Mouse (Mus musculus) hindbrain, embryonic 13.5 days (tissue): ENCODE results near the gene Ccdc167. TPM values are rescaled to one million over a fixed set of nuclear protein-coding genes. Genes with fewer than 3 reads are reported as not detected.
A peak's percentile ranks its signal among the peaks of the same experiment; 100 is the strongest.

Experiments used
- ATAC-seq: fragments of 200-750 bp; cut with Nextera tagmentation; 2 replicates; pipeline ENCODE4 v1.8.0; 2017; ENCODE audit warnings: moderate TSS enrichment; ENCODE audit not compliant: low FRiP score
- H3K27ac ChIP-seq: fragments of 300-500 bp; sonication (generic); 2 replicates; pipeline ENCODE4 v1.5.1; 2015; ENCODE audit warnings: inconsistent platforms, mild to moderate bottlenecking, moderate library complexity
- H3K27me3 ChIP-seq: fragments of 300-500 bp; sonication (generic); 2 replicates; pipeline ENCODE4 v1.6.1; 2015; ENCODE audit warnings: mild to moderate bottlenecking, inconsistent platforms
- H3K36me3 ChIP-seq: fragments of 300-500 bp; sonication (generic); 2 replicates; pipeline ENCODE4 v1.6.1; 2015; ENCODE audit warnings: mild to moderate bottlenecking, inconsistent platforms
- H3K4me1 ChIP-seq: fragments of 300-500 bp; sonication (generic); replicated peaks from 2 replicates; pipeline ENCODE4 v1.6.1; 2015; ENCODE audit warnings: inconsistent platforms
- H3K4me2 ChIP-seq: fragments of 300-500 bp; sonication (generic); 2 replicates; pipeline ENCODE4 v1.6.1; 2015; ENCODE audit warnings: inconsistent platforms, mild to moderate bottlenecking, moderate library complexity
- H3K4me3 ChIP-seq: fragments of 300-500 bp; sonication (generic); 2 replicates; pipeline ENCODE4 v1.5.1; 2015; ENCODE audit warnings: mild to moderate bottlenecking, inconsistent platforms
- H3K9ac ChIP-seq: fragments of 300-500 bp; sonication (generic); 2 replicates; pipeline ENCODE4 v1.6.1; 2015; ENCODE audit warnings: mild to moderate bottlenecking, inconsistent platforms
- H3K9me3 ChIP-seq: fragments of 300-500 bp; sonication (generic); 2 replicates; pipeline ENCODE4 v1.6.1; 2016; ENCODE audit warnings: inconsistent platforms
- WGBS: fragments of 180-500 bp; shearing (Covaris S2); methylation state at CpG from one replicate; pipeline ENCODE4 v1.1.7; 2015; 5-methylcytosine and 5-hydroxymethylcytosine counted together
- polyA plus RNA-seq: library from polyadenylated mRNA; unstranded; fragments of >200 nt; fragmentation: Nextera tagmentation; extraction: Ambion mirVana; gene quantifications from 2 replicates; pipeline ENCODE4 v1.2.1, GENCODE M21; 2015

The Ccdc167 gene
- polyA plus RNA-seq, 1 experiment from 2014 or later = 13.4 TPM

GRCm38 (mm10) chr17:29694516-29694915 lies 22.3 kb downstream of the Ccdc167 start:
- Histone ChIP-seq H3K27me3 (no peaks in the 10 kb centered on the region), H3K4me1 (no peaks in the 10 kb centered on the region), H3K9ac (no peak overlapping the region), H3K4me3 (no peak overlapping the region), H3K36me3 (peaks cover 80% of the 10 kb centered on the region), H3K4me2 (no peak overlapping the region), H3K9me3 (no peaks in the 10 kb centered on the region), H3K27ac (no peak overlapping the region)
- WGBS = 86% methylated on average over 4 of the region's 4 CpGs
- no peak for ATAC-seq

- no peaks in the 10 kb centered on the region for H3K9me3 ChIP-seq
Measured at GRCm38 (mm10) chr17:29693571-29693970, 23.3 kb downstream of the Ccdc167 start.

GRCm38 (mm10) chr17:29692827-29693226 lies 24.0 kb downstream of the Ccdc167 start:
- no peaks in the 10 kb centered on the region for H3K27me3 ChIP-seq
- H3K4me1 ChIP-seq = no peaks in the 10 kb centered on the region
- H3K36me3 ChIP-seq = peaks cover 74% of the 10 kb centered on the region
- 90% methylated on average over 2 of the region's 2 CpGs for whole genome bisulfite sequencing
- no peak overlapping the region for H3K4me3 ChIP-seq
- H3K27ac ChIP-seq = no peak overlapping the region
- H3K9me3 ChIP-seq = no peaks in the 10 kb centered on the region
- no peak overlapping the region for H3K9ac ChIP-seq
- H3K4me2 ChIP-seq = no peak overlapping the region
- ATAC-seq = no peak

More at GRCm38 (mm10) chr17:29693571-29693970, 23.3 kb downstream of the Ccdc167 start:
- Histone ChIP-seq H3K36me3 (peaks cover 75% of the 10 kb centered on the region), H3K4me3 (no peak overlapping the region), H3K4me2 (no peak overlapping the region), H3K27ac (no peak overlapping the region), H3K9ac (no peak overlapping the region), H3K27me3 (no peaks in the 10 kb centered on the region), H3K4me1 (no peaks in the 10 kb centered on the region)
- ATAC-seq = no peak
- WGBS = 80% methylated on average over 2 of the region's 2 CpGs

- no peaks in the 10 kb centered on the region for H3K9me3 ChIP-seq
- no peak overlapping the region for H3K9ac ChIP-seq
- peaks cover 78% of the 10 kb centered on the region for H3K36me3 ChIP-seq
- no peak for ATAC-seq
- H3K27ac ChIP-seq = no peak overlapping the region
- no peak overlapping the region for H3K4me3 ChIP-seq
- H3K4me1 ChIP-seq = no peaks in the 10 kb centered on the region
- H3K27me3 ChIP-seq = no peaks in the 10 kb centered on the region
- no peak overlapping the region for H3K4me2 ChIP-seq
- WGBS = 91% methylated on average over 6 of the region's 6 CpGs
Measured at GRCm38 (mm10) chr17:29690257-29690656, 26.6 kb downstream of the Ccdc167 start.

- no peaks in the 10 kb centered on the region for H3K4me1 ChIP-seq
- 94% methylated on average over 10 of the region's 10 CpGs for WGBS
- H3K27ac ChIP-seq = no peak overlapping the region
- H3K4me2 ChIP-seq = no peak overlapping the region
- ATAC-seq = no peak
- peaks cover 78% of the 10 kb centered on the region for H3K36me3 ChIP-seq
- H3K4me3 ChIP-seq = no peak overlapping the region
- no peaks in the 10 kb centered on the region for H3K9me3 ChIP-seq
- H3K9ac ChIP-seq = no peak overlapping the region
- no peaks in the 10 kb centered on the region for H3K27me3 ChIP-seq
Measured at GRCm38 (mm10) chr17:29688610-29689009, 28.2 kb downstream of the Ccdc167 start.

- Histone ChIP-seq H3K4me2 (no peak overlapping the region), H3K27me3 (no peaks in the 10 kb centered on the region), H3K4me3 (no peak overlapping the region), H3K4me1 (0 out of 2 replicates have a peak, but pooled peaks cover 3% of the 10 kb centered on the region), H3K9ac (no peak overlapping the region), H3K36me3 (peaks cover 88% of the 10 kb centered on the region), H3K9me3 (no peaks in the 10 kb centered on the region), H3K27ac (peak overlapping the region; percentile 40; the same call in 1 of the 2 replicates)
- ATAC-seq = no peak
- WGBS = 77% methylated on average over 6 of the region's 6 CpGs
Measured at GRCm38 (mm10) chr17:29687373-29687772, 29.5 kb downstream of the Ccdc167 start.

- Histone ChIP-seq H3K36me3 (peaks cover 92% of the 10 kb centered on the region), H3K4me1 (0 out of 2 replicates have a peak, but pooled peaks cover 3% of the 10 kb centered on the region), H3K27me3 (no peaks in the 10 kb centered on the region), H3K9ac (no peak overlapping the region), H3K4me3 (no peak overlapping the region), H3K4me2 (no peak overlapping the region), H3K27ac (no peak overlapping the region), H3K9me3 (no peaks in the 10 kb centered on the region)
- WGBS = 96% methylated on average over 5 of the region's 5 CpGs
- no peak for ATAC-seq
Measured at GRCm38 (mm10) chr17:29686771-29687170, 30.1 kb downstream of the Ccdc167 start.

GRCm38 (mm10) chr17:29684275-29684674 lies 32.6 kb downstream of the Ccdc167 start:
- Histone ChIP-seq H3K4me3 (no peak overlapping the region), H3K4me1 (0 out of 2 replicates have a peak, but pooled peaks cover 13% of the 10 kb centered on the region), H3K27ac (no peak overlapping the region), H3K9ac (no peak overlapping the region), H3K4me2 (no peak overlapping the region), H3K27me3 (no peaks in the 10 kb centered on the region), H3K9me3 (no peaks in the 10 kb centered on the region), H3K36me3 (peaks cover 92% of the 10 kb centered on the region)
- ATAC-seq = no peak
- WGBS = 95% methylated on average over 4 of the region's 4 CpGs

GRCm38 (mm10) chr17:29683127-29683526 lies 33.7 kb downstream of the Ccdc167 start:
- no peak for ATAC-seq

GRCm38 (mm10) chr17:29682261-29682660 lies 34.6 kb downstream of the Ccdc167 start:
- ATAC-seq = no peak
- H3K36me3 ChIP-seq = peaks cover 96% of the 10 kb centered on the region

More at GRCm38 (mm10) chr17:29683127-29683526, 33.7 kb downstream of the Ccdc167 start:
- Histone ChIP-seq H3K4me1 (0 out of 2 replicates have a peak, but pooled peaks cover 13% of the 10 kb centered on the region), H3K9ac (no peak overlapping the region), H3K36me3 (peaks cover 95% of the 10 kb centered on the region), H3K27me3 (no peaks in the 10 kb centered on the region), H3K27ac (no peak overlapping the region), H3K9me3 (no peaks in the 10 kb centered on the region), H3K4me2 (no peak overlapping the region), H3K4me3 (no peak overlapping the region)
- 73% methylated on average over 2 of the region's 2 CpGs for WGBS

GRCm38 (mm10) chr17:29681669-29682068 lies 35.2 kb downstream of the Ccdc167 start:
- H3K27me3 ChIP-seq = no peaks in the 10 kb centered on the region
- H3K4me1 ChIP-seq = 0 out of 2 replicates have a peak, but pooled peaks cover 13% of the 10 kb centered on the region
- WGBS = 96% methylated on average over 9 of the region's 9 CpGs
- H3K36me3 ChIP-seq = peaks cover 98% of the 10 kb centered on the region
- H3K9ac ChIP-seq = no peak overlapping the region
- no peak overlapping the region for H3K4me3 ChIP-seq
- H3K9me3 ChIP-seq = no peaks in the 10 kb centered on the region
- H3K27ac ChIP-seq = no peak overlapping the region
- ATAC-seq = no peak
- no peak overlapping the region for H3K4me2 ChIP-seq

More at GRCm38 (mm10) chr17:29682261-29682660, 34.6 kb downstream of the Ccdc167 start:
- 74% methylated on average over 7 of the region's 7 CpGs for WGBS
- Histone ChIP-seq H3K27me3 (no peaks in the 10 kb centered on the region), H3K27ac (no peak overlapping the region), H3K9me3 (no peaks in the 10 kb centered on the region), H3K9ac (no peak overlapping the region), H3K4me1 (0 out of 2 replicates have a peak, but pooled peaks cover 13% of the 10 kb centered on the region), H3K4me3 (no peak overlapping the region), H3K4me2 (no peak overlapping the region)

GRCm38 (mm10) chr17:29680921-29681320 lies 35.9 kb downstream of the Ccdc167 start:
- H3K4me2 ChIP-seq = no peak overlapping the region
- peaks cover 98% of the 10 kb centered on the region for H3K36me3 ChIP-seq
- H3K27ac ChIP-seq = peak overlapping the region; percentile 55; the same call in 1 of the 2 replicates
- no peak overlapping the region for H3K4me3 ChIP-seq
- no peaks in the 10 kb centered on the region for H3K9me3 ChIP-seq
- H3K27me3 ChIP-seq = no peaks in the 10 kb centered on the region
- H3K4me1 ChIP-seq = 0 out of 2 replicates have a peak, but pooled peaks cover 13% of the 10 kb centered on the region
- no peak overlapping the region for H3K9ac ChIP-seq
- 92% methylated on average over 2 of the region's 2 CpGs for WGBS
- no peak for ATAC-seq

GRCm38 (mm10) chr17:29680174-29680573 lies 36.7 kb downstream of the Ccdc167 start:
- no peaks in the 10 kb centered on the region for H3K9me3 ChIP-seq
- peaks cover 98% of the 10 kb centered on the region for H3K36me3 ChIP-seq
- 54% methylated on average over 2 of the region's 2 CpGs for WGBS
- 0 out of 2 replicates have a peak, but pooled peaks cover 13% of the 10 kb centered on the region for H3K4me1 ChIP-seq
- peak overlapping the region; percentile 55 for H3K27ac ChIP-seq
- no peak for ATAC-seq
- H3K4me3 ChIP-seq = no peak overlapping the region
- H3K9ac ChIP-seq = no peak overlapping the region
- H3K4me2 ChIP-seq = no peak overlapping the region
- no peaks in the 10 kb centered on the region for H3K27me3 ChIP-seq
